Mouse (Mus musculus): ENCODE measurements around the gene Rnf115.

GRCm38 (mm10) chr3:96832930-96833329, 105.5 kb downstream of the Rnf115 start:
- TF ChIP-seq POLR2A (IDR thresholded peaks at IDR 0.05; ENCODE audit: low read depth, low read length) (no peak), CTCF (IDR thresholded peaks at IDR 0.05; ENCODE audit: extremely low read depth, insufficient read depth, insufficient read length, insufficient replicate concordance) (no peak)
